Mouse (Mus musculus) neutrophil, adult 5-6 weeks (primary cell): ENCODE data around the gene Gm21778. TPM values are rescaled to one million over a fixed set of nuclear protein-coding genes. Genes with fewer than 3 reads are reported as not detected.
"Not testable (repeated sequence)": the region's sequence is repeated elsewhere in the genome, so short reads cannot be mapped to it uniquely, and the experiment has no call there.

Source experiments
- ATAC-seq: fragments of 151-379, 151-347 bp; 2 replicates; pipeline ENCODE4 v1.8.0; 2017; ENCODE audit warnings: mild to moderate bottlenecking, moderate TSS enrichment; ENCODE audit not compliant: insufficient number of reproducible peaks, poor library complexity, low FRiP score, severe bottlenecking; ENCODE audit errors: extremely low read depth
- total RNA-seq: library from RNA; stranded (forward); fragments of 200-1000 nt; gene quantifications from 2 replicates; pipeline ENCODE4 v1.2.3, GENCODE M21; 2017

Gene Gm21778
- not detected in 2 replicates for total RNA-seq

- ATAC-seq, result not testable (repeated sequence)
Measured at GRCm38 (mm10) chrY:5942160-5942559, at the start of gene Gm21778. Gm21778 (plus strand) TSS chrY:5942460.

Other genes with a start within 250 kb of the Gm21778 start
- not detected in 2 replicates for gene Gm20914, start 216.5 kb upstream of the Gm21778 start, total RNA-seq
- not detected in 2 replicates for gene Gm28171, start 149.1 kb upstream of the Gm21778 start, total RNA-seq